Mouse (Mus musculus) gastrocnemius, postnatal 25 days (tissue): Measurements from ENCODE around the gene Gm20661. TPM values are rescaled to one million over a fixed set of nuclear protein-coding genes. Genes with fewer than 3 reads are reported as not detected.
"Not testable (repeated sequence)": the region's sequence is repeated elsewhere in the genome, so short reads cannot be mapped to it uniquely, and the experiment has no call there.

ENCODE experiments used
- DNase-seq: peaks from one replicate; pipeline ENCODE4 v3.0.0; 2022
- total RNA-seq, 2 experiments: library from RNA; stranded (reverse); gene quantifications; 1 replicate in 1 of 2; 2 replicates in 1 of 2; pipeline ENCODE4 v1.2.3; 2021

Gene Gm20661
- total RNA-seq, 2 experiments from 2014 or later = not detected

DNA sequence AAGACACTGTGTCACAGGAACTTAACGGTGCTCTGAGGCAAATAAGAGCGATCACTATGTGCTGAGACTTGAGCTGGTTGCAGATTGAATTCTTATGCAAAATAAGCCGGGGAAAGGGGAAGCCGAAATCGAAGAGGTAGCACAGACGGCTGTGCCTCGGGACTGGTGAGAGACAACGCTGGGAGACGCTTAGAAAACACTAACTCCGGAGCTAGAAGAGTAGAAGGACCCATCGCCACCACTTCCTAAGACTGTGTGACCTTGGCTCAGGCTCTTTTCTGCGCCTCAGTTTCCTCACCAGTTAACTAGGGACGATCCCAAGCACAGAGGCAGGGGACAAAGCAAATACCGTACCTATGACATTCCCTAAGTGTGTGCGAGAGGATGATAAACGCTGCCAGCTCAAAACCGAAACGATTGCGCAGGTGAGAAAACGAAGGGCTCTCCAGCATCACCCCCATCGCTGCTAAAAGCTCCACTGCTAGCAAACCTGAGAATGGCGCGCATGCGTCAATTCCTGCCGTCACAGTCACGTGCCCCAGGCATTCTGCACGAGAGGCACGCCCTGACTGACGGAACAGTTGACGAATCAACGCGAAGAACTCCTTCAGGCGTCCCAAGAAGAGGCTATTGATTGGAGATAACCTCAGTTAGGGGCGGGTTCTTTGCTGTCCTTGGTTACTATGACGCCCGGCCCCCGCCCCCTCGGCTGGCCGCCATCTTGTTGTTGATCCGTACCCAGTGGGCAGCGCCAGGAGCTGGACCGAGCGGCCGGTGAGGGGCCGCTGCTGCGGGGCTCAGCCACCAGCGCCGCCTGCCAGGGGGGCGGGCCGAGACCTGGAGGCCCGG, 19.3 kb downstream of the Gm20661 start, which contains the start of gene Ip6k1:
Gene Ip6k1, plus strand, starts transcription at position 580 of the 849 bp plus-strand sequence.
- peak; percentile 99 for DNase-seq

DNA sequence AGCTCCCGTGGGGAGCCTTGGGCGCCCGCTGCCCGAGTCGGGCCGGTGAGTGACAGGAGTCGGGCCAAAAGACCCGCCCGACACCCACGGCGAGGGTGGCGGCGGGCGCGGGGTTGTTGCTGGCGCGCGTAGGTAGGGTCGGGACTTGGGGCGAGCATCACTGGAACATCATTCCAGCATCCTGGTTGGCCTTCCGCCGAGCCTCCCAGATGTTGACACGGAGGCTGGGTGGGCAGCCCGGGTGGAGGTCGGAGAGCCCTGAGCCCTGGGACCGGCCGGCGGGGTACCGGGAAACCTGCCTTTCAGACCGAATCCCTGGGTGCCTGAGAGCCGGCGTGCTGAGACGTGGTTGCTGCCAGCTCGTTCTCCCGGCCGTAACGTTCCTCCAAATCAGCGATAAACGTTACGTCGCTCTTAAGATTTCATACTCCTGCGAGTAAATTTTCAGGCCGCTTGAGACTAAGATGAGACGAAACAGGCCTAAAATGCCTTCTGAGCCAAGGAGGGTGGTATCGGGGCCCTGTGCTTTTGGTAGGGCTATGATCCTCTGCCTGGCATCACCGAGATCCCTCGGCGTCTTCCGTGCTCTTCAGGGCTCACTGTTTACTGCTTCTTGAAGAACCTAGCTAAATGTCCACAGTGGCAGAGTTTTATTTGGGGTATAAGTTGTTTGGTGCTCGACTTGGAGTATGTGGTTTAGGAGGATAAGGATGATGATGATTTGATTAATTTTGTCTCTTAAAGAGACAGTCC, 20.1 kb downstream of the Gm20661 start:
- peak; percentile 46 for DNase-seq

DNA sequence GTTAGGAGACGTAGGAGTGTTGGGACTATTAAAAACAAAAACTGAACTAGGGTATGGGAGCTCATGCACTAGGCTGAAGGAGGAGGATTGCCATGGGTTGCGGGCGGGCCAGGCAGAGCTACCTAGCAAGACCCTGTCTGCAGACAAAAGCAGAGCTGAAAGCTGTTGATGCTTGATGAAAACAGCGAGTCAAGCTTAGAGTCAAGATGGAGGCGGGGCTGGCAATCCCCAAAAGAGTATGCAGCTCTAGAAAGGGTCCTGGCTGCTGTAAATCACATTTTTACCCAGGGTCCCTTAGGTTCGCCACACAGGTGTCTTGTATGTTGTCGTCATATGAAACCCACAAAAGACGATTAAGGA, 20.7 kb downstream of the Gm20661 start:
- no peak for DNase-seq

DNA sequence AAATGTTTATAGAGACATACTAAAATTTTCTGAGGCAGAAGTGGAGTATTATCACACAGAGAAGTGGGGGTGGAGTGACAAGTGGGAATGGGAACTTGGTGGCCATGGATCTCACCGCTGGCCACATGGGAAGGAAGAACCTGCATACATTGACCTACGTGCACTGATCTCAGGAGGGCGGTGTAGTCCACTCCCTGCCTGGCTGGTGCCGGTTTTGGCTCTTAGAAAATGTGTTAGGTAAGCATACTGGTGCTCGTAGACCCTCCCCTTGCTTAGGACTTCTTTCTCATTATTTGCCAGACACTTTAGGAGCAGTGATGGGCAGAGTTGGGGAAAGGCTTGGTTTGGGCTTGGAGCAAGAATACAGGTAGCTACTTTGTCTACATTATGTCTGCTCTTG, 25.2 kb downstream of the Gm20661 start:
- no peak for DNase-seq

DNA sequence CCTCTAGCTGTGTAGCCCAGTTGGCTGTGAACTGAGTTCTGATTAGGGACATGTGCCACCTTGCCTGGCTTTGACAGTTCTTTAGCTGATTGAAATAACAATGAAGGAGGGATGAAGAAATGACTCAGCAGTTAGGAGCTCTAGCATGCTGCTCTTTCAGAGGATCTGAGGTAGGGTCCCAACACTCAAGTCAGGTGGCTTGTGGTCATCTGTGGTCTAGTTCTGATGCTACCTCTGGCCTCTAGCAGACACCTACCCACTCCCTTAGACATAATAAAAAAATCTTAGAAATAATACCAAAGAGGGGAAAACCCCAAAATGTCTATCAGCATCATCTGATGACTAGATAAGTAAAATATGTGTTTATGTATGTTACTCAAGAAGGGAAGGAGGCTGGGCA, 27.5 kb downstream of the Gm20661 start:
- no peak for DNase-seq

DNA sequence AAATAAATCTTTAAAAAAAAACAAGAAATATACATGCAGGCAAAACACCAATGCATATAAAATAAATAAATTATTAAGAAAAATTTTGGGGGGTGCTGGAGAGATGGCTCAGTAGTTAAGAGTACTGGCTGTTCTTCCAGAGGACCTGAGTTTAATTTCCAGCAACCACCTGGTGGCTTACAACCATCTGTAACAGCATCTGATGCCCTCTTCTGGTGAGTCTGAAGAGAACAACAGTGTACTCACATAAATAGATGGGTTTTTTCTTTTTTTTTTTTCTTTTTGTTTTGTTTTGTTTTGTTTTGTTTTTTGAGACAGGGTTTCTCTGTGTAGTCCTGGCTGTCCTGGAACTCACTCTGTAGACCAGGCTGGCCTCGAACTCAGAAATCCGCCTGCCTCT, 30.7 kb downstream of the Gm20661 start:
- DNase-seq = not testable (repeated sequence)

DNA sequence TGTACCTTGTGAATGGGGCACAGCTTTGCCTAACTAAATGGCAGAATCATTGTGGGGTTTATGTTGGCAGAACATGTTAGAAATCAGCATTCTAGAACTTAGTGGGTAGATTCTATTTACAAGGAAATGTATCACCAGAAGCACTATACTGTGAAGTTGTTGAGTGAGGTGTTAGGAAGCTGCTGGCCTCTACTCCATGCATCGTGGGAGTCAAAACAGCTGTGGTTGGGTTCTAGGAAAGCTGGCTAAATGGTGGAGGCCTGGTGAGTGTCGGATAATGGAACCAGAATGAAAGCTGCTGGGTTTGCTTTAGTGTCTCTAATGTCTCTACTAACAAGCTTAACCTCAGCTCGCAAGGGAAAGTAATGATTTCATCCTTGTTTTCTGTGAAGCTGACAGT, 34.3 kb downstream of the Gm20661 start:
- DNase-seq = no peak

DNA sequence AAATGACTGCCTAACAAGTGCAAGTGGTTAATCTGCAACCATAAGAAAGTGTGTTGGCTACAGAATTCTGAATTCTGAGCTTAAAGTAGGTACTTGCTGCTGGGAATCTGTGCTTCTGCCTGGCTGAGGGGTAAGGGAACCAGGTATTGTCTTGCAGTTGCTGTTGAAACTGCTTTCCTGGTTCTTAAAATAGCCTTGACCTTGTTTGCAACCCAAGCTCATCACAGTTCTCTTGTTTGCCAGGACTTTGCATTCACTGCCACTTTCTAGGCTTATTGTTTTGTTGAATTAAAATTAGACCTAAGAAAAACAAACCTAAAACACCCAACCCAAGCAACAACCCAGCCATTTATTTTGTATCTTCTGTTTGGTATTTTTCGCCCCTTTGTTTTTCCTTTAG, 37.9 kb downstream of the Gm20661 start:
- no peak for DNase-seq

DNA sequence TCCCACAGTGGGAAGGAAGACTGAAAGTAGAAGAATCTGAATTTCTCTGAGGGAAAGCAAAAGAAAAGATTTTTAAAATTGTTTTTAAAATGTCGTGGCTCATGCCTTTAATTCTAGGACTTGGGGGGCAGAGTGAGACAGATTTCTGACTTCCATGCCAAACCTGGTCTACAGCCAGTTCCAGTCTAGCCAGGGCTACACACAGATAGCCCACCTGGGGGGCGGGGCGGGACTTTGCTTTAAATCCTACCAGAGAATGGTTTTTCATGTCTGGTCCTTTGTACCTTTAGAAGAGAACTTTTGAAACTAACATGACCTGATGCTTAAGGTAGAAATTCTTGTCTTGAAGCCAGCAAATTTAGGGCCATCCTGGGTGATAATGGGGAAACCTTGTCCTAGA, 40.4 kb downstream of the Gm20661 start:
- DNase-seq = no peak

DNA sequence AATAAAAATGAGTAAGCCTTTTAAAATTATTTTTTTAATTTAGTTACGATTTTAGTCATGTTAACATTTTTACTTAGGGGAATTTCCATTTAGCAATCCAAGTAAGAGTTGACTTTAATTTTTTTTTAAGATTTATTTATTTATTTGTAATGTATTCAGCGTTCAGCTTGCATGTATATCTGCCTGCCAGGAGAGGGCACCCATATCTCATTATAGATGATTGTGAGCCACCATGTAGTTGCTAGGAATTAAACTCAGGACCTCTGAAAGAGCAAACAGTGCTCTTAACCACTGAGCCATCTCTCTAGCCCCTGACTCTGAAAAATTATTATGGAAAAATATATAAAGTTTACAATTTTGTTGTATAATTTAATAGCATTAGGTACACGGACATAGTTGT, 43.7 kb downstream of the Gm20661 start:
- no peak for DNase-seq

DNA sequence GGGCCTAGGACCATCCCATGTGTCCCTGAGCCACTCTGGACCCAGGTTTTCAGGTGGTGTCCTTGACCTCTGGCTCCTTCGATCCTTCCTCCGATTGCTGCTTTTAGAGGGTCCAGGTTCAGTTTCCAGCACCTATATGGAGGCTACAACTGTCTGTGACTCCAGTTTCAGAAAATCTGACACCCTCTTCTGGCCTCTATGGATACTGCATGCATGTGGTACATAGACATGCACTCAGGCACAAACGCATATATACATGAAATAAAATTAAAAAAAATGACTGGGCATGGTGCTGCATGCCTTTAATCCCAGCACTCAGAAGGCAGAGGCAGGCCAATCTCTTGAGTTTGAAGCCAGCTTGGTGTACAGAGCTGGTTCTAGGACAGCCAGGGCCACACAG, 45.0 kb downstream of the Gm20661 start:
- no peak for DNase-seq

DNA sequence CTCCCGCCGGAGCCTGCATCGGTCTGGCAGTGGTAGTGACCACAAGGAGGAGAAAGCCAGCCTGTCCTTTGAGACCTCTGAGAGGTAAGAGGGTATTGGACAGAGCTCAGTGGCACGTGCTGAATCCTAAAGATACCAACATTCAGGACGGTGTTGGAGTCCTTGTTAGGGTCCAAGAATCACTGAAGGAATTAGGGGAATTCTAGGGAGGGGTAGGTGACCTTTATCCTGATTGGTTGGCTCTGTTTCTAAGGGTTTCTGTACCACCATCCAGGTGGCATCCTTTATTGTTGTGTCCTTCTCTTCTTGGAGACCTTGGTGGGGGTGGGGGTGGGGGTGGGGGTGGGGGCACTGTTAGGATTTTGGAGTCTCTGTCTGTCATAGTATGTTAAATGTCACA, 49.3 kb downstream of the Gm20661 start:
- no peak for DNase-seq

DNA sequence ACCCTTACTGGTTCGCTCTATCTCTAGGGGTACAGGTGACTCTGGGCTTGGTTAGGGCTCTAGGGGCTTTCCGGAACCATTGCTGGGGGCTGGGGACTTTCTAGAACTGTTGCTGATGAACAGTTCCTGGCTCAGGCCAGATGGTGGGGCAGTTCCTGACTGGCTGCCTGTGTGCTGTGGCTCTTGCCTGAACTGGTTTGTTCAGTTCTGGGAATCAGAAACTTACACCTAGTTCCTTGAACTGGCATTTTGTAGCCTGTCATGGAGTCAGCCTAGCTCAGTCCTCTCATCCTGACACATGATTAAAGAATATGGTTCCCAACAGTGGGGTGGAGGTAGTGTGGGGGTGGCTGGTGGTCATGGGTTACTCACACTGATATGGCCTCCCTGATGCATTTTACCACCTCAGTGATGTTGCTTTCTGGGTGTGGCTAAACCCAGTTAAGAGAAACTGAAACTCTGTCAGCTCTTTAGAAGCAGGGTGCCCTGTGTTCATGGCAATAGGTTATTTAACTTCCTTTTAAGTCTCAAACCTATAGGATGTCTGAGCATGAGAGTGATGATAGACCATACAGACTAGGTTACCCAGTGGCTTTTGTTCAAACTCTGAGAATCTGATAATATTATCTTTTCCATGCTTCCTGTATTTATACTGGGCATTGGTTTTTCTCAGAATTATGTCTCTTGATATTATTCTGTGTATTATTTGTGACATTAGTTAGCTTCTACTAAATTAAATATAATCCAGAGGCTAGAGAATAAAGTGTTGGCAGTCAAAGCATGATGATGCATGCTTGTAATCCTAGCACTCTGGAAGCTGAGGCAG, 52.7 kb downstream of the Gm20661 start:
- no peak for DNase-seq

Other genes starting within 250 kb of the Gm20661 start
- gene Rbm5, start 212.1 kb upstream of the Gm20661 start, total RNA-seq = 10 to 100 TPM; 35.3 to 36.6 TPM
- gene Rbm6, start 109.8 kb upstream of the Gm20661 start, total RNA-seq = 10 to 100 TPM; 18.3 to 20.7 TPM
- gene Mon1a, start 94.9 kb upstream of the Gm20661 start, total RNA-seq = 1 to 10 TPM; 8.3 to 9.6 TPM
- 1 to 10 TPM; 1.3 to 2.1 TPM for gene Mst1r, start 76.2 kb upstream of the Gm20661 start, total RNA-seq
- not detected for gene Actl11, start 54.6 kb upstream of the Gm20661 start, total RNA-seq
- under 1 TPM; 0.18 to 0.38 TPM for gene Camkv, start 47.4 kb upstream of the Gm20661 start, total RNA-seq
- under 1 TPM; 0.46 to 0.88 TPM for gene Traip, start 32.9 kb upstream of the Gm20661 start, total RNA-seq
- gene Uba7, start 7.6 kb upstream of the Gm20661 start, total RNA-seq = 1 to 10 TPM; 2.4 to 2.8 TPM
- gene Inka1, start 2.8 kb downstream of the Gm20661 start, total RNA-seq = 1 to 10 TPM; 2.8 to 3.1 TPM
- under 1 TPM; 0.43 to 0.48 TPM for gene Cdhr4, start 9.4 kb downstream of the Gm20661 start, total RNA-seq
- gene Gm20662, start 13.3 kb downstream of the Gm20661 start, total RNA-seq = not detected
- 10 to 100 TPM; 21.0 to 23.3 TPM for gene Ip6k1, start 19.4 kb downstream of the Gm20661 start, total RNA-seq
- 1 to 10 TPM; 6.0 to 6.2 TPM for gene Gmppb, start 66.2 kb downstream of the Gm20661 start, total RNA-seq
- gene Amigo3, start 70.1 kb downstream of the Gm20661 start, total RNA-seq = 1 to 10 TPM; 1.9 to 2.4 TPM
- not detected for gene Mst1, start 97.4 kb downstream of the Gm20661 start, total RNA-seq
- 100 to 1,000 TPM; 163 to 169 TPM for gene Rnf123, start 100.3 kb downstream of the Gm20661 start, total RNA-seq
- 10 to 100 TPM; 32.9 to 34.4 TPM for gene Apeh, start 111.5 kb downstream of the Gm20661 start, total RNA-seq
- under 1 TPM; 0.05 to 0.08 TPM for gene Bsn, start 207.3 kb downstream of the Gm20661 start, total RNA-seq